Mouse (Mus musculus) heart, embryonic 12.5 days (tissue): ENCODE measurements around the gene Fam241b. TPM values are rescaled to one million over a fixed set of nuclear protein-coding genes. Genes with fewer than 3 reads are reported as not detected.
A peak's percentile ranks its signal among the peaks of the same experiment; 100 is the strongest.

Experiments used
- ATAC-seq: fragments of 200-750 bp; cut with Nextera tagmentation; 2 replicates; pipeline ENCODE4 v1.8.0; 2017; ENCODE audit warnings: moderate TSS enrichment, moderate library complexity; ENCODE audit not compliant: insufficient number of reproducible peaks, low FRiP score
- H3K27ac ChIP-seq: fragments of 300-500 bp; sonication (generic); 2 replicates; pipeline ENCODE4 v1.5.1; 2016; ENCODE audit warnings: mild to moderate bottlenecking, moderate library complexity; ENCODE audit not compliant: poor library complexity, severe bottlenecking
- H3K27me3 ChIP-seq: fragments of 300-500 bp; sonication (generic); replicated peaks from 2 replicates; pipeline ENCODE4 v1.6.1; 2016; ENCODE audit warnings: mild to moderate bottlenecking, moderate library complexity
- H3K36me3 ChIP-seq: fragments of 300-500 bp; sonication (generic); 2 replicates; pipeline ENCODE4 v1.6.1; 2016; ENCODE audit warnings: mild to moderate bottlenecking, moderate library complexity
- H3K4me1 ChIP-seq: fragments of 300-500 bp; sonication (generic); replicated peaks from 2 replicates; pipeline ENCODE4 v1.6.1; 2016; ENCODE audit warnings: mild to moderate bottlenecking
- H3K4me2 ChIP-seq: fragments of 300-500 bp; sonication (generic); 2 replicates; pipeline ENCODE4 v1.6.1; 2016; ENCODE audit warnings: mild to moderate bottlenecking, moderate library complexity
- H3K4me3 ChIP-seq: fragments of 300-500 bp; sonication (generic); 2 replicates; pipeline ENCODE4 v1.5.1; 2016; ENCODE audit warnings: mild to moderate bottlenecking
- H3K9ac ChIP-seq: fragments of 300-500 bp; sonication (generic); 2 replicates; pipeline ENCODE4 v1.6.1; 2016; ENCODE audit warnings: mild to moderate bottlenecking, moderate library complexity
- H3K9me3 ChIP-seq: fragments of 300-500 bp; sonication (generic); replicated peaks from 2 replicates; pipeline ENCODE4 v1.6.1; 2016; ENCODE audit warnings: mild to moderate bottlenecking, moderate library complexity
- WGBS: fragments of 180-500 bp; shearing (Covaris S2); methylation state at CpG from one replicate; pipeline ENCODE4 v1.1.7; 2016; 5-methylcytosine and 5-hydroxymethylcytosine counted together
- polyA plus RNA-seq: library from polyadenylated mRNA; unstranded; fragments of >200 nt; fragmentation: Nextera tagmentation; extraction: Ambion mirVana; gene quantifications from 2 replicates; pipeline ENCODE4 v1.2.1, GENCODE M21; 2016

Fam241b gene
- polyA plus RNA-seq = 3.7 and 4.1 TPM in 2 replicates

DNA sequence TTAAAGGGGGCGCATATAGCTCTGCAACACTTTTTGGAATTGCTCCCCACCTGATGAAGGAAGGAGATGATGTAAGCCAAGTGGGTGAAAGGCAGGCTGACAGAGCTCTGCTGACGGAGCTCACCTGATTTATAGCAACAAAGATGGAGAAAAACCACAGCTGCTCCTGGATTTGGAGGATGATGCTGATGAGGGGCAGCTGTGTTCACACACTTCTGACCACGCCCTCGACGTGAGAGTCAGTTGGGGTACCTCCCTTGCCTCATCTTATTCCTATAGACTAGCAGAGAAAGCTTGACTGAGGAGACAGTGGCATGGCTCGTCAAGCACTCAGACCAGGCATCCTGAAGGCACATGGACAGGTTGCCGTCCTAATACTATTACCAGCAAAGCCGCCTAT is at the start of gene Fam241b:
Gene Fam241b (minus strand): TSS at position 101 of the 400 bp plus-strand sequence.
- Histone ChIP-seq H3K27ac (no peak within 1 kb of the TSS), H3K9ac (no peak within 1 kb of the TSS), H3K4me3 (no peak within 1 kb of the TSS), H3K9me3 (no peaks in the 10 kb centered on the region), H3K4me1 (no peaks in the 10 kb centered on the region), H3K4me2 (no peak within 1 kb of the TSS), H3K36me3 (no peaks in the 10 kb centered on the region), H3K27me3 (peaks cover 69% of the 10 kb centered on the region)
- ATAC-seq = no peak
- 55% methylated on average over 8 of the region's 8 CpGs for WGBS

DNA sequence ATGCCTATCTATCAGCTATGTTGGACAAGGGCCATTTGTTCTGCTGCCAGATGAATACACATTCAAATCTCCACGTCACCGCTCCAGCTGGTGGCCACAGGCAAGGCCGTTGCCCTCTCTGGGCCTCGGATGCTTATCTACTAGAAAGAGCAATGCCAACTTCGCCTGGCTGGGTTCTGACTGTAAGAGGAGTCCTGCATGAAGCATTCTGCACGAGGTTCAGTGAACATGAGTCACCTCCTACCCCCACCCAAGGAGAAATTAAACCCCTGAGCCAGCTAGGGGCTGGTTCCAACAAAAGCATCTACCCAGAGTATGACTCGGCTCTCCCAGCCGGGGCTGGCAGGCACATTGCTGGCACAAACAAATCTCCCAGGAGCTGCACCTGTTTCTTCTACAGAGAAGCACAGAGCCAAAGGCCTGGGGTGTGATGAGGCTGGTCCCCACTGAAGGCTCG is 49.0 kb upstream of the Fam241b start:
- no peaks in the 10 kb centered on the region for H3K36me3 ChIP-seq
- H3K4me3 ChIP-seq = no peak overlapping the region
- no peak overlapping the region for H3K27ac ChIP-seq
- no peak overlapping the region for H3K9ac ChIP-seq
- H3K27me3 ChIP-seq = peaks cover 6% of the 10 kb centered on the region; the same call in 1 of the 2 replicates
- H3K4me1 ChIP-seq = peaks cover 6% of the 10 kb centered on the region
- 63% methylated on average over 9 of the region's 9 CpGs for WGBS
- ATAC-seq = no peak
- H3K9me3 ChIP-seq = no peaks in the 10 kb centered on the region
- no peak overlapping the region for H3K4me2 ChIP-seq

DNA sequence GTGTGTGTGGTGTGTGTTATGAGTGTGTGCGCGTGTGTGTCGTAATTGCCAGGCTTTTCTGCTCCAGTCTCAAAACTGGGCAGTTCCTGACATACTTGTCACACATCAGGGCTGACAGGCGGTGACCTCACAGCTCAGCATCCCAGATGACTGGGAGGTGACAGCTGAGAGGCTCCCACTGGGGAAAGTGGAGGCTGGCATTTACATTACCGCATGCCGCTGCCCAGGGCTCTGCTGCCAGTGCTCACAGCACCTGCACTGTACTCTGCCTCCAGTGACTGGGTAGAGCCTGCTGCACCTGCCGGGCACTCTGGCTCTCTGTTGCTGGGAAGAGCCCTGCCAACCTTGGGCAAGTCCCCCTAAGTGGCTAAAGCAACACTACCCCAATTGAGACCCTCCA is 47.1 kb upstream of the Fam241b start:
- Histone ChIP-seq H3K27ac (no peak overlapping the region), H3K36me3 (no peaks in the 10 kb centered on the region), H3K4me3 (no peak overlapping the region), H3K4me1 (peaks cover 6% of the 10 kb centered on the region), H3K9me3 (no peaks in the 10 kb centered on the region), H3K4me2 (no peak overlapping the region), H3K27me3 (peaks cover 16% of the 10 kb centered on the region; the same call in 1 of the 2 replicates), H3K9ac (no peak overlapping the region)
- ATAC-seq = no peak
- WGBS = 88% methylated on average over 7 of the region's 7 CpGs

DNA sequence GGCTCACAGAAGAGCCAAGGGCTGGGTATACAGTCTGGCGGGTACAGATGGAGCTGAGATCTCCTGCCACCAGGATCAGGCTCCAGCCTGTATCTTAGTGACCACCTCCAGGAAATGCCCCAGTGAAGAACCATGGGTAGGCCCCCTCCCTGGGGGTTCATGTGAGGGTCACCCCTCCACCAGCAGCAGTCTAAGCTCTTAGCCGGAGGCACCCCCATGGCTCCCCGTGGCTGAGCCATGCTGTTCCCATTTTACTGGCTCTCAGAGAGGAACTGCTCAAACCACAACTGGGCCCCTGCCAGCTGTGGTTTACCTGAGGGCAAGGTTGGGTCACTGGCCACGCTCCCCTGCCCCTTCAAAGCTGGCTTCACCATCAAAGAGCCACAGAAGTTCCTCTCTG is 46.2 kb upstream of the Fam241b start:
- 74% methylated on average over 4 of the region's 4 CpGs for WGBS
- H3K27me3 ChIP-seq = peaks cover 16% of the 10 kb centered on the region; the same call in 1 of the 2 replicates
- no peaks in the 10 kb centered on the region for H3K36me3 ChIP-seq
- no peak overlapping the region for H3K27ac ChIP-seq
- no peaks in the 10 kb centered on the region for H3K4me1 ChIP-seq
- no peak overlapping the region for H3K4me3 ChIP-seq
- H3K9ac ChIP-seq = no peak overlapping the region
- H3K4me2 ChIP-seq = no peak overlapping the region
- no peaks in the 10 kb centered on the region for H3K9me3 ChIP-seq
- ATAC-seq = no peak

DNA sequence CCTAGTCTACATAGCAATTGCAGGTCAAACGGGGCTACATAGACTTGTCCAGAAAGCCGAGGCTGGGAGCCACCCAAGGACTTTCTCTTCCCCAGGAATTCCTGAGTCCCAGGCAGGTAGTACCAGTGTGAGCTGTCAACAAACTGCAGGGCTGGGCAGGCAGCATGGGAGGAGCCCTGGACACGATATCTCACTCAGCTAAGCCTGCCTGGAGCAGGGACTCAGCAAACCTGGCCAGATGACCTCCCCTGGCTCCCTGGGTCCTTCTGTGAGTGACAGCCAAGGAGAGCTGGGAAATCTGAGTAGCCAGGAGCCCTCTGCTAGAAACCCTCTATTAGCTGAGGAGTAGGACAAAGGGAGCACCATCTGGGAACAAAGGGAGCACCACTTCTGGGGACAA is 45.6 kb upstream of the Fam241b start:
- Histone ChIP-seq H3K4me3 (no peak overlapping the region), H3K4me1 (no peaks in the 10 kb centered on the region), H3K27me3 (peaks cover 19% of the 10 kb centered on the region), H3K4me2 (no peak overlapping the region), H3K27ac (no peak overlapping the region), H3K36me3 (no peaks in the 10 kb centered on the region), H3K9ac (no peak overlapping the region), H3K9me3 (no peaks in the 10 kb centered on the region)
- 46% methylated on average over 3 of the region's 3 CpGs for WGBS
- ATAC-seq = no peak

DNA sequence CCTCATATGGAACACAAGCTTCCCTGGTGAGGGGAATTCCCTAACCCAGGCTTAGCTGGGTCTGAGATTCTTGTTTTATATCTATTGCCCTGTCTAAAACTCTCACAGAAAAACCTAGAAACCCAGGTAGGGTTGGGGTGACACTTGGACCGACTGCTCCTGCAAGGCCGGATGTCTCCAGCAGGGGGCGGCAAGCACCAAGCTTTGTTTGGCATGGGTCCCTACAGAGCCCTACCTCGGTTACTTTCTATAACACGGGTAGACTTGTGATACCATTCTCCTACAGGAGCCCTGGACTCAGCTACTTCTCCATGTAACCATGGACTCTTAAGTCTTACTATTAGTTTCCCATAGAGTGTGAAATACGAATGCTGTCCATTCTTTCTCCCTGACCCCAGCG is 43.2 kb upstream of the Fam241b start:
- 0 out of 2 replicates have a peak, but pooled peaks have one; percentile 12 for ATAC-seq

DNA sequence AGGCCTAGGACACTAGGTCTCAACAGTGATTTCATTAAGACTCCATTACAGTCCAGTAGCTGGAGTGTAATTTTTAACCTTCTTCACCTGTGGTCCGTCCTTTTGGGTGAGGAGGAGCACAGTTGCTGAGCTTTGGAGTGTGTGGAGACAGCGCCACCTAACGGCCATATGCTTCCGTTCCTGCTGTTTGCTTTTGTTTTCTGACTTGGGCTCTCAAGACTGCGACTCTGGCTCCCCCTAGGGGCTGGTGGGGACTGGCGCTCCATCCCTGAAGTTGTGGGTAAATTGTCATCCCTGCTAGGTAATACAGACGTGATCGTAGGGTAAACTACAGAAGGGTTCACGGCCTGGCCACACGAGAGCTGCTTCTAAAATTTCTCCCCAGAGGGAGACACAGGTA is 39.3 kb upstream of the Fam241b start:
- Histone ChIP-seq H3K4me3 (no peak overlapping the region), H3K9ac (no peak overlapping the region), H3K9me3 (peaks cover 4% of the 10 kb centered on the region), H3K4me2 (no peak overlapping the region), H3K27me3 (peaks cover 38% of the 10 kb centered on the region), H3K27ac (no peak overlapping the region), H3K4me1 (no peaks in the 10 kb centered on the region), H3K36me3 (no peaks in the 10 kb centered on the region)
- 3% methylated on average over 10 of the region's 10 CpGs for WGBS
- ATAC-seq = no peak

More for the DNA sequence above, 43.2 kb upstream of the Fam241b start:
- Histone ChIP-seq H3K9ac (no peak overlapping the region), H3K4me2 (no peak overlapping the region), H3K4me3 (no peak overlapping the region), H3K27me3 (peaks cover 36% of the 10 kb centered on the region), H3K9me3 (no peaks in the 10 kb centered on the region), H3K27ac (no peak overlapping the region), H3K4me1 (no peaks in the 10 kb centered on the region), H3K36me3 (no peaks in the 10 kb centered on the region)
- WGBS = 21% methylated on average over 7 of the region's 7 CpGs

DNA sequence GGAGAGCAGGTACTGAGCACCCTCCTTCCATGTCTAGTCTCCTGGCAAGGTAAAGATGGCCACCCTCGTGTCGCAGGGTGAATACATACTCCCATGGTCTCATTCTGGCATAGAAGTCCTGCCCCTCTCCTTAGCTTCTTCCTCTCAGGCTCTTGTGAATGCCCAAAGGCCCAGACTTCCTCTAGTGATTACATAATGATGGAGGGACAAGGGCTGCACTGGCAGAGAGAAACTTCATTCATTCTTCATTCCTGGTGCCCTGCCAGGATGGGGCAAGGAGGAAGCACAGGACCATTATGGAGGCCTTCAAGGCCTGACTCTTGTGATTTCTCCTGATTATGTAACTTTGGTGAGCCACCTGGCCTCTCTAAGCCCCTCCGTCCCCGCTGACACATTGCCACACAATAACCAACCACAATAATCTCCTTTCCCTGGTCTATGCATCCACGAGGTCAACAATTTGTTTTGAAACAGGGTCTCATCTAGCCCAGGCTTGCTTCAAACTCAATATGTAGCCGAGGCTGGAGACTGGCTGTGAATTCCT is 38.8 kb upstream of the Fam241b start:
- no peak for ATAC-seq
- Histone ChIP-seq H3K27me3 (peaks cover 33% of the 10 kb centered on the region), H3K4me2 (no peak overlapping the region), H3K36me3 (no peaks in the 10 kb centered on the region), H3K9me3 (peaks cover 6% of the 10 kb centered on the region), H3K9ac (no peak overlapping the region), H3K4me1 (no peaks in the 10 kb centered on the region), H3K4me3 (no peak overlapping the region), H3K27ac (no peak overlapping the region)
- WGBS = 66% methylated on average over 6 of the region's 6 CpGs

DNA sequence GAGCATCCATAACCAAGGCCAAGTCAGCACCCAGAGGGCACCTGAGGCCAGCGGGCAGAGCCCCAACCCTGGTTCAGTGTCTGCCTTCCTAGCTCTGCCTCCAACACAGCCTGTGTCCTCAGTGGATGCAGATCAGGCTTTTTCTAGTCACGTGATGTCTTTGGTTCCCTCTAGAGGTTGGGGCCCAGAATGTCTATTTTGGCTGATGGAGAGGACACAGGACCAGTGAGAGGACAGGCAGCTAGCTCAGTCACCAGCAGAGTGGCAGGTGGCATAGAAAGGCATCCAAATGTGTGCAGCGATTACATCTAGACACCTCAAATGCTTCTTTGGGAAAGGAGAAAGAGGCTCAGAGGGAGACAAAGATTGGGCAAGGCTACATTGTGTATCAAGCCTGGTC is 38.0 kb upstream of the Fam241b start:
- peaks cover 6% of the 10 kb centered on the region for H3K9me3 ChIP-seq
- no peak overlapping the region for H3K27ac ChIP-seq
- no peak for ATAC-seq
- 49% methylated on average over 3 of the region's 3 CpGs for WGBS
- no peaks in the 10 kb centered on the region for H3K36me3 ChIP-seq
- no peak overlapping the region for H3K4me2 ChIP-seq
- no peak overlapping the region for H3K4me3 ChIP-seq
- no peak overlapping the region for H3K9ac ChIP-seq
- peaks cover 32% of the 10 kb centered on the region for H3K27me3 ChIP-seq
- H3K4me1 ChIP-seq = no peaks in the 10 kb centered on the region

DNA sequence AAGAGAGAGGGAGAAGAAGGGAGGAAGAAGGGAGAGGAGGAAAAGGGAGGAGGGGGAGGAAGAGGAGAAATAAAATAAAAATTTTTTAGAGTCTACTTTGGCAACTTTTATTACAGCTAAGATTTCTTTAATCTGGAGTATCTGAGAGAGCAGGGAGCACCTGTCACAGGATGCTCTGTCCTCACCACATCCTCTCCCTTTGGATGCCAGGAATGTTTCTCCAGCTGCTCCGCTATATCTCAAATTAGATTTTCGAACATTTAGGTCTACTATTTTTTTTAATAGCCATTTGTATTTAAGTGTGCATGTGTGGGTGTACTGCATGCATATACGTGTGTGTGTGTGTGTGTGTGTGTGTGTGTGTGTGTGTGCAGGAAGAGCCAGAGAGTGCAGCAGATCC is 36.2 kb upstream of the Fam241b start:
- peaks cover 26% of the 10 kb centered on the region for H3K27me3 ChIP-seq
- 80% methylated on average over 3 of the region's 3 CpGs for WGBS
- peaks cover 6% of the 10 kb centered on the region for H3K9me3 ChIP-seq
- no peak overlapping the region for H3K4me2 ChIP-seq
- no peaks in the 10 kb centered on the region for H3K36me3 ChIP-seq
- H3K27ac ChIP-seq = no peak overlapping the region
- H3K4me1 ChIP-seq = no peaks in the 10 kb centered on the region
- no peak overlapping the region for H3K9ac ChIP-seq
- no peak for ATAC-seq
- H3K4me3 ChIP-seq = no peak overlapping the region

DNA sequence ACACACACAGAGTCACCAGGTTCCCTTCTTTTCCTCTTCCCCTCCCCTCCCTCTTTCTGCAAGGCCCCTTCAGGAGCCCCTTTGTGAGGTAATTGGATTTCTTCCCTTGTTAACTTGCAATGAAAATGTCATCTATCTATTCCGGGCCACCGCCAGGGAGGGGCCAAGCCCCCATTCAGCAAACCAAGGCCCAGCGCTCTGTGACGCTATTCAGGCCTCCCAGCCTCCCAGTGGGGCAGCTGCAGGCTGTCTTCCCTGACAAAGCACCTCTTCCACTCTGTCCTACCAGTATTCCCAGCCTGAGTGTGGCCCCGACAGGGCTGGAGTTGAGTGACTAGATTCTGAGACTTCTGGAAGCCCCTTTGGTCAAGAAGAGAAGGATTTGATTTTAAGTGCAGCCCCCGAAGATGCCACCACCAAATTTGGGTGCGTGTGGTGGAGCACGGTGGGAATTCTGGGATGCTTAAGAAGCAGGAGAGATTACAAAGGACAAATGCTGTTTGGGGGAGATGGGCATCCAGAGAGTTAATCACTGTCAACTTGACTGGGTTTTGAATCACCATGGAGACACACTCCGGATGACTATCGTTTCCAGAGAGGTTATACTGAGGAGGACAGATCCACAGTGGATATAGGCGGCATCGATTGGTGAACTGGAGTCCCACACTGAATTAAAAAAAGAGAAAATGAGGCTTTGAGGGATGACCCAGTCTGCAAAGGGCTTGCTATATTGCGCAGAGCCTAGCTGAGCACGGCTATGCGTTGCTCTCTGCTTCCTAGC is 31.0 kb upstream of the Fam241b start:
- H3K27me3 ChIP-seq = peaks cover 17% of the 10 kb centered on the region; the same call in 1 of the 2 replicates
- no peaks in the 10 kb centered on the region for H3K36me3 ChIP-seq
- no peak overlapping the region for H3K4me2 ChIP-seq
- no peak overlapping the region for H3K27ac ChIP-seq
- no peaks in the 10 kb centered on the region for H3K4me1 ChIP-seq
- no peak overlapping the region for H3K4me3 ChIP-seq
- no peak overlapping the region for H3K9ac ChIP-seq
- peaks cover 6% of the 10 kb centered on the region; the same call in 1 of the 2 replicates for H3K9me3 ChIP-seq
- no peak for ATAC-seq
- WGBS = 53% methylated on average over 15 of the region's 15 CpGs
